Mouse (Mus musculus): Measurements from ENCODE around the gene Best3.
"Not testable (repeated sequence)": the region's sequence is repeated elsewhere in the genome, so short reads cannot be mapped to it uniquely, and the experiment has no call there.

The Best3 gene

DNA sequence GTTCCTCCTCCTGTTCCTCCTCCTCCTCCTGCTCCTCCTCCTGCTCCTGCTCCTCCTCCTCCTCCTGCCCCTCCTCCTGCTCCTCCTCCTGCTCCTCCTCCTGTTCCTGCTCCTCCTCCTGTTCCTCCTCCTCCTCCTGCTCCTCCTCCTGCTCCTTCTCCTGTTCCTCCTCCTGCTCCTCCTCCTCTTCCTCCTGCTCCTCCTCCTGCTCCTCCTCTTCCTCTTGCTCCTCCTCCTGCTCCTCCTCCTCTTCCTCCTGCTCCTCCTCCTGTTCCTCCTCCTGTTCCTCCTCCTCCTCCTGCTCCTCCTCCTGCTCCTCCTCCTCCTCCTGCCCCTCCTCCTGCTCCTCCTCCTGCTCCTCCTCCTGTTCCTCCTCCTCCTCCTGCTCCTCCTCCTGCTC lies 39.7 kb downstream of the Best3 start:
- DNase-seq (ENCODE audit: low read depth, low spot score), result not testable (repeated sequence)

DNA sequence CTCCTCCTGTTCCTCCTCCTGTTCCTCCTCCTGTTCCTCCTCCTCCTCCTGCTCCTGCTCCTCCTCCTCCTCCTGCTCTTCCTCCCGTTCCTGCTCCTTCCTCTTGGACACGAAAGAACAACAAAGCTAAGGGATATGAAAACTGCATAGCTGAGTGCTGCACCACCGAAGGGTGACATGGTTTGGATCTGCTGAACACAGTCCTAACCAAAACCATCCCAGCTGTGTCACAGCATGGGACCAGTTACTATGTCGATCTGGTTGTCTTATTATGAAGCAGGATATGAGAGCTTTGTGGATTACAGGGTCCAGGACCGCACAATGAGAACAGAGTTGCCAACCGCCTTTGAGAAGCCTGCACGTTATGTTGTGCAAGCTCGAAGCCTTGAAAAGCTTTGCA lies 40.1 kb downstream of the Best3 start:
- no peak for DNase-seq (ENCODE audit: low read depth, low spot score)

- DNase-seq (ENCODE audit: low read depth, low spot score), result no peak
Measured at GRCm38 (mm10) chr10:117031160-117031559, 45.0 kb downstream of the Best3 start.

DNA sequence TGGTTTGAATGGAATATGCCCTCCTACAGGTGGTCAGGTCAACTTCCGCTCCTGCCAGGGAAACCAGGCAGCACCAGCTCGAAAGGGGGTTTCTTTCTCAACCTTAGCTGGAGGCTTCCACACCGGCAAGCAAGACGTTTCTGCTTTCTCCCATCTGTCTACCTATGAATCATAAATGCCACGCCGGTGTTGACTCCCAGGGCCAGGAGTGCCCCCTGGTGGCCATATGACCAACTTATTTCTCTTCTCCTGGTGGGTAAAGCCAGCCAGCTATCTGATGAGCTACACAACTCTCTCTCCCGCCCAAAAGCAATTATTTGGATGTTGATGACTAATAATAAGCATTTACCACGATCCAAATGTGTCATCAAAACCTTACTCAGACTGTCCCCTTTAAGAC lies 47.7 kb downstream of the Best3 start:
- DNase-seq (ENCODE audit: low read depth, low spot score), result peak; percentile 82

- DNase-seq (ENCODE audit: low read depth, low spot score), result no peak
Measured at GRCm38 (mm10) chr10:117040355-117040754, 54.2 kb downstream of the Best3 start.

DNA sequence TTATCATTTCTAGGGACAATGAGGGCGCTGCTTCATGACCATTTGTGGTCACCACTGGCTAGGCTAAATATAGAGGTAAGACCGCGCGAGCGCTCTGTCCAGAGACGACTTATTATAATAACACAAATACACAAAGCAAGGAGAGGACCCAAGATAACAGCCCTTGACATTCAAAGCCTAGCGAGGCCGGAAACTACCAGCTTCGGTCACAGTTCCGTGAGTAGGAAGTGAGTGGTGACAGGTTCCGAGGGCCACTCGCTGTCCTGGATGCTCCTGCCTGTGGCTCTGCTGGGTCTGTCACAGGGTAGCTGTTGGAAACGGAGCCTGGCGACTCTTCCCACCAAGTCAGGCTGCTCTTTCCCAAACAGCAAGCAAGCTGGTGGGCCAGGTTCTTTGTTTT lies 56.2 kb downstream of the Best3 start:
- DNase-seq (ENCODE audit: low read depth, low spot score), result no peak

- not testable (repeated sequence) for DNase-seq (ENCODE audit: low read depth, low spot score)
Measured at GRCm38 (mm10) chr10:117043497-117044166, 57.5 kb downstream of the Best3 start.

DNA sequence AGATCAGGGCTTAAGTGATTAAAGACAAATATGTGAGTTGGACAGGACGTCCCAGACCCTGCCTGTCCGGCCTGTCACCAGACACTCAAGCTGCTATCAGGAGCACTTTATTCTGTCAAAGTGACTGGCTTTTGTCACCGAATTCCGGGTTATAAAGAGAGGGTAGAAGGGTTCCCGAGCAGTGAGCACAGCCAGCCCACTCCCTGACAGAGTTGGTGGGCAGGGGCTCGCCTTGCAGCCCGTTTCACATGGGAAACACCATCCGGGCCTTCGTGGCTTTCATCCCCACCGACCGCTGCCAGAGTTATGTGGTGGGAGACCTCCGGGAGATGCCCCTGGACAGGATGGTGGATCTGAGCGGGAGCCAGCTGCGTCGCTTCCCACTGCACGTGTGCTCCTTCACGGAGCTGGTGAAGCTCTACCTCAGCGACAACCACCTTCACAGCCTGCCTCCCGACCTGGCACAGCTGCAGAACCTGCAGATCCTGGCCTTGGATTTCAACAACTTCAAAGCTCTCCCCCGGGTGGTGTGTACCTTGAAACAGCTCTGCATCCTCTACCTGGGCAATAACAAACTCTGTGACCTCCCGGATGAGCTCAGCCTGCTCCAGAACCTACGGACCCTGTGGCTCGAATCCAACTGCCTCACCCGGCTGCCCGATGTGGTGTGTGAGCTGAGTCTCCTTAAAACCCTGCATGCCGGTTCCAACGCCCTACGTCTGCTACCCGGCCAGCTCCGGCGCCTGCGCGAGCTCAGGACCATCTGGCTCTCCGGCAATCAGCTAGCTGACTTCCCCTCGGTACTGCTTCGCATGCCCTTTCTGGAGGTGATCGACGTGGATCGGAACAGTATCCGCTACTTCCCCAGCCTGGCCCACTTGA lies 59.3 kb downstream of the Best3 start, which contains the start of gene Lrrc10:
Gene Lrrc10 (plus strand): TSS at position 167 of the 882 bp plus-strand sequence.
- DNase-seq (ENCODE audit: low read depth, low spot score), result no peak

GRCm38 (mm10) chr10:117049253-117049652 lies 63.1 kb downstream of the Best3 start:
- no peak for DNase-seq (ENCODE audit: low read depth, low spot score)

GRCm38 (mm10) chr10:117049961-117050597 lies 64.0 kb downstream of the Best3 start:
- no peak for DNase-seq (ENCODE audit: low read depth, low spot score)

GRCm38 (mm10) chr10:117055668-117056067 lies 69.6 kb downstream of the Best3 start:
- no peak for DNase-seq (ENCODE audit: low read depth, low spot score)

GRCm38 (mm10) chr10:117062894-117063253 lies 76.8 kb downstream of the Best3 start:
- no peak for DNase-seq (ENCODE audit: low read depth, low spot score)

DNA sequence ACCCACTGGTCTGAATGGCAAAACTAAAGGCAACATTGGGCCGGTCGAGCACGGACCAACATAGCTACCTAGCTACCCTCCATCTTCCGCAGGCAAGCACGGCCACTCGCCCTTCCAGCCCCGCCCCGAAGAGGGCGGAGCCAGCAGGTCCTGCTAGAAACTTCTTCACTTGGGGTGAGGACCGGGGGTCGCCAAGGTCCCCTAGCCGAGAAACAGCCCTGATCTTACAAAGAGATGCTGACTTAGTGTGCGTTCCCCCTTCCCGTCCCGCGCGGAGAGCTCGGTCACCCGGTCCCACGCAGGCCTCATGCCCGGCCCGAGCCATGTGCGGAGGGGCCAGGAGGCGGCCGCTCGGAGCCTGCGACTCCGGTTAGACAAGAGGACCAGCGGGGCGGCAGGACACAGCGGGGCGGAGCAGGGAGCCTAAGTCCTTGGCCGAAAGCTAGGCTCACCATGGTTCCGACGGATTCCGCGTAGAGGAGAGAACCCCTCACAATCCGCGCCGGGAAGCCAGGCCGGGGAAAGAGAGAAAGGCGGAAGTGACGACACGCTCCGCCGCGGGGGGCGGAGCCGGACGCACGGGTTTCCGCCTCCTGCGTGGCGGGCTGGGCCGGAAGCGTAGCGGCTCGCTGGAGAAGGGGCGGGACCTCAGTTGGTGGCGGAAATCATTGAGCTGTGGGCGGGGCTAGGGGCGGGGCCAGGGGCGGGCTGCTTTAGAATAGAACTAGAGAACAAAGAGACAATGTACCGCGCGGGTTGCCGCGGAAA lies 77.3 kb downstream of the Best3 start, which contains the start of gene Cct2:
Gene Cct2 (minus strand): TSS at position 561 of the 768 bp plus-strand sequence.
- peak; percentile 98 for DNase-seq (ENCODE audit: low read depth, low spot score)

DNA sequence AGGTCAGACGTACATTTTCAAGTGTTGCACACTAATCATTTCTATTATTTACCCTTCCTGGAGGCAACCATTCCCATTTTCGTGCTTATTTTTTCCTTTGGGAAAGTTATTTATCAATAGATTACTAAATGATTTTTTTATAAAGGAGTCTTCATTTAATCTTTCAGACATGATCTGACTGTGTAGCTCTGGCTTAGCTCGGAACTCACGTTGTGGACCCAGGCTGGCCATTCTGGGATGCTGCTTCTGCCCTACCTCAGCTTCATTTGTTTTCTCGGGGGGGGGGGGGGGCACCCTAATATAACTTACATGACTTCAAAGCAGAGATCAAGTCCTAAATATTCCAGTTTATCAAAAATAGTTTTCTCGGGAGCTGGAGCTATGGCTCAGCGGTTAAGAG lies 78.0 kb downstream of the Best3 start:
- no peak for DNase-seq (ENCODE audit: low read depth, low spot score)

- no peak for DNase-seq (ENCODE audit: low read depth, low spot score)
Measured at GRCm38 (mm10) chr10:117069109-117069508, 83.0 kb downstream of the Best3 start.

- no peak for DNase-seq (ENCODE audit: low read depth, low spot score)
Measured at GRCm38 (mm10) chr10:117072191-117072888, 86.2 kb downstream of the Best3 start.

- no peak for DNase-seq (ENCODE audit: low read depth, low spot score)
Measured at GRCm38 (mm10) chr10:117073176-117073575, 87.1 kb downstream of the Best3 start.
